Comparison of ENCODE assay signal across 17 mouse cellular contexts in genomic region chr13:63339946-63340345, GRCm38 (mm10).
"Had no signal": no experiment of that assay in that cellular context is flagged by ENCODE, and none has a peak within 500 bp of the region (broad histone marks: within the 10 kb centered on the region; RNA-seq: fewer than 3 reads in every experiment).

No protein-coding gene starts in this region.

- H3K9ac ChIP-seq: lung, embryonic 15.5 days; midbrain, embryonic 13.5 days; midbrain, embryonic 15.5 days; neural tube, embryonic 12.5 days; stomach, embryonic 15.5 days had no signal

- H3K27me3 ChIP-seq: lung, embryonic 15.5 days; midbrain, embryonic 13.5 days; midbrain, embryonic 15.5 days; neural tube, embryonic 12.5 days; stomach, embryonic 15.5 days had no signal

- ATAC-seq: lung, postnatal 0 days; midbrain, embryonic 13.5 days; midbrain, embryonic 15.5 days had no signal

- H3K9me3 ChIP-seq: lung, embryonic 15.5 days; megakaryocyte, embryonic 14.5 days; midbrain, embryonic 13.5 days; midbrain, embryonic 15.5 days; neural tube, embryonic 12.5 days; stomach, embryonic 15.5 days had no signal

- H3K27ac ChIP-seq: lung, embryonic 15.5 days; macrophage; midbrain, embryonic 13.5 days; midbrain, embryonic 15.5 days; neural tube, embryonic 12.5 days; stomach, embryonic 15.5 days; stomach, postnatal 0 days had no signal

- H3K4me3 ChIP-seq: lung, embryonic 15.5 days; megakaryocyte, embryonic 14.5 days; midbrain, embryonic 13.5 days; midbrain, embryonic 15.5 days; neural tube, embryonic 12.5 days; stomach, embryonic 15.5 days had no signal

- H3K4me2 ChIP-seq: lung, embryonic 15.5 days; midbrain, embryonic 11.5 days; midbrain, embryonic 13.5 days; midbrain, embryonic 15.5 days; neural tube, embryonic 12.5 days; stomach, embryonic 15.5 days had no signal

- DNase-seq: lung, adult 2 months; lung, postnatal 14 days; lung, postnatal 36 days; right cerebral cortex, postnatal 14 days; thymus, adult 2 months; thymus, postnatal 25 days; thymus, postnatal 4 days had no signal

- H3K36me3 ChIP-seq: lung, embryonic 15.5 days; midbrain, embryonic 15.5 days; neural tube, embryonic 12.5 days; stomach, embryonic 15.5 days had no signal
